Mouse (Mus musculus) limb, embryonic 11.5 days (tissue): Measurements from ENCODE around the gene B4galnt1. TPM values are rescaled to one million over a fixed set of nuclear protein-coding genes. Genes with fewer than 3 reads are reported as not detected.

Experiments used
- ATAC-seq: fragments of 200-750 bp; cut with Nextera tagmentation; 2 replicates; pipeline ENCODE4 v1.8.0; 2017; ENCODE audit warnings: low read depth; ENCODE audit not compliant: insufficient number of reproducible peaks, low FRiP score, low TSS enrichment
- DNase-seq: peaks from one replicate; pipeline ENCODE4 v3.0.0-alpha.2; 2015; ENCODE audit warnings: low spot score
- H3K27ac ChIP-seq: fragments of 300-500 bp; sonication (generic); replicated peaks from 2 replicates; pipeline ENCODE4 v1.5.1; 2014; ENCODE audit warnings: low read depth, mild to moderate bottlenecking, low read length
- H3K27me3 ChIP-seq: fragments of 300-500 bp; sonication (generic); 2 replicates; pipeline ENCODE4 v1.6.1; 2014; ENCODE audit warnings: mild to moderate bottlenecking, low read length, mixed read lengths; ENCODE audit not compliant: control insufficient read depth, insufficient read depth
- H3K36me3 ChIP-seq: fragments of 300-500 bp; sonication (generic); 2 replicates; pipeline ENCODE4 v1.6.1; 2014; ENCODE audit warnings: mild to moderate bottlenecking, low read length, moderate library complexity, mixed read lengths; ENCODE audit not compliant: control insufficient read depth, insufficient read depth
- H3K4me1 ChIP-seq: fragments of 300-500 bp; sonication (generic); 2 replicates; pipeline ENCODE4 v1.6.1; 2014; ENCODE audit warnings: low read length, mixed read lengths; ENCODE audit not compliant: control insufficient read depth, insufficient read depth
- H3K4me2 ChIP-seq: fragments of 300-500 bp; sonication (generic); 2 replicates; pipeline ENCODE4 v1.6.1; 2014; ENCODE audit warnings: low read depth, mild to moderate bottlenecking, moderate library complexity; ENCODE audit not compliant: severe bottlenecking
- H3K4me3 ChIP-seq: fragments of 300-500 bp; sonication (generic); 2 replicates; pipeline ENCODE4 v1.5.1; 2014; ENCODE audit warnings: low read depth, low read length
- H3K9ac ChIP-seq: fragments of 300-500 bp; sonication (generic); 2 replicates; pipeline ENCODE4 v1.6.1; 2014; ENCODE audit warnings: mild to moderate bottlenecking, low read length
- H3K9me3 ChIP-seq: fragments of 300-500 bp; sonication (generic); 2 replicates; pipeline ENCODE4 v1.6.1; 2016; ENCODE audit warnings: low read length; ENCODE audit not compliant: control insufficient read depth
- WGBS: fragments of 180-500 bp; shearing (Covaris S2); extraction: QIAGEN DNeasy Blood & Tissue Kit; methylation state at CpG from one replicate; pipeline ENCODE4 v1.1.7; 2014; 5-methylcytosine and 5-hydroxymethylcytosine counted together
- polyA plus RNA-seq: library from polyadenylated mRNA; unstranded; fragments of >200 nt; fragmentation: Nextera tagmentation; extraction: Ambion mirVana; gene quantifications from 2 replicates; pipeline ENCODE4 v1.2.1, GENCODE M21; 2014

Gene B4galnt1
- polyA plus RNA-seq, 1 experiment from 2014 or later: 3.4 TPM

- 0 out of 2 replicates have a peak overlapping the region, but pooled peaks have one; percentile 33 for H3K4me3 ChIP-seq
- H3K36me3 ChIP-seq: no peaks in the 10 kb centered on the region
- H3K4me2 ChIP-seq: peak overlapping the region; percentile 67
- peaks cover 22% of the 10 kb centered on the region for H3K4me1 ChIP-seq
- no peak for ATAC-seq
- peaks cover 50% of the 10 kb centered on the region for H3K27me3 ChIP-seq
- H3K27ac ChIP-seq: no peak overlapping the region
- H3K9ac ChIP-seq: no peak overlapping the region
- no peaks in the 10 kb centered on the region for H3K9me3 ChIP-seq
- 1% methylated on average over 22 of the region's 22 CpGs for WGBS
- peak; percentile 72 for DNase-seq
Measured at GRCm38 (mm10) chr10:127170002-127170401, 5.0 kb downstream of the B4galnt1 start.

GRCm38 (mm10) chr10:127170837-127171272 is 5.8 kb downstream of the B4galnt1 start:
- Histone ChIP-seq H3K9ac (0 out of 2 replicates have a peak overlapping the region, but pooled peaks have one; percentile 40), H3K27ac (no peak overlapping the region), H3K9me3 (no peaks in the 10 kb centered on the region), H3K4me3 (peak overlapping the region; percentile 33), H3K36me3 (no peaks in the 10 kb centered on the region), H3K4me1 (peaks cover 14% of the 10 kb centered on the region; the same call in 1 of the 2 replicates), H3K27me3 (peaks cover 43% of the 10 kb centered on the region), H3K4me2 (peak overlapping the region; percentile 67)
- WGBS: under 1% methylated on average over 27 of the region's 29 CpGs
- DNase-seq: peak; percentile 89
- ATAC-seq: peak; percentile 67; the same call in 1 of the 2 replicates

- no peak for ATAC-seq
- no peak for DNase-seq
- Histone ChIP-seq H3K9me3 (no peaks in the 10 kb centered on the region), H3K36me3 (no peaks in the 10 kb centered on the region), H3K4me1 (peaks cover 13% of the 10 kb centered on the region; the same call in 1 of the 2 replicates), H3K9ac (no peak overlapping the region; the same call in 1 of the 2 replicates), H3K27ac (no peak overlapping the region), H3K4me3 (no peak overlapping the region), H3K27me3 (peaks cover 38% of the 10 kb centered on the region), H3K4me2 (no peak overlapping the region)
- 87% methylated on average over 15 of the region's 15 CpGs for WGBS
Measured at GRCm38 (mm10) chr10:127171631-127172200, 6.7 kb downstream of the B4galnt1 start.

- ATAC-seq: no peak
- H3K9me3 ChIP-seq: no peaks in the 10 kb centered on the region
- no peaks in the 10 kb centered on the region for H3K36me3 ChIP-seq
- H3K27me3 ChIP-seq: peaks cover 35% of the 10 kb centered on the region
- no peak for DNase-seq
- H3K4me1 ChIP-seq: peaks cover 13% of the 10 kb centered on the region
- H3K9ac ChIP-seq: no peak overlapping the region
- H3K4me2 ChIP-seq: no peak overlapping the region
- WGBS: 84% methylated on average over 16 of the region's 16 CpGs
- no peak overlapping the region for H3K27ac ChIP-seq
- H3K4me3 ChIP-seq: no peak overlapping the region
Measured at GRCm38 (mm10) chr10:127173148-127174065, 8.4 kb downstream of the B4galnt1 start.

DNA sequence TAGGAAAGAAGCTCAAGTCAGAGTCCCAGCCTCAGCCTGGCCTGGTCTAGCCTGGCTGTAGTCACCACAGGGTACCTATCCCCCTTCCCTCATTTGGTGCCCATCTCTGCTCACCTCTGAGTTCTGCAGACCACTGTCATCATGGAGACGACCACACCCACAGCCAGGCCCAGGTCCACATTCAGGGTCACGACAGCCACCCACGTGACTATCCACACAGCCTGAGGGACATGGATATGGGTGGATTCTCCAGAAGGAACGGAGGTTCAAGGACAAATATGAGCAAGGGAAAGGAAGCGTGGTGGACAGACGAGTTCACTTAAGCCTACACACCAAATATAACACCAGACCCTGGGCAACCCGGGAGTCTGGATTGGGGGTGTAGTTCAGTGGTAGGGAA is 9.1 kb downstream of the B4galnt1 start:
- no peak overlapping the region for H3K27ac ChIP-seq
- no peak overlapping the region for H3K4me2 ChIP-seq
- H3K4me3 ChIP-seq: no peak overlapping the region
- ATAC-seq (no peak), DNase-seq (no peak)
- H3K36me3 ChIP-seq: no peaks in the 10 kb centered on the region
- H3K4me1 ChIP-seq: peaks cover 13% of the 10 kb centered on the region
- 87% methylated on average over 7 of the region's 7 CpGs for WGBS
- no peaks in the 10 kb centered on the region for H3K9me3 ChIP-seq
- H3K9ac ChIP-seq: no peak overlapping the region
- H3K27me3 ChIP-seq: peaks cover 38% of the 10 kb centered on the region

DNA sequence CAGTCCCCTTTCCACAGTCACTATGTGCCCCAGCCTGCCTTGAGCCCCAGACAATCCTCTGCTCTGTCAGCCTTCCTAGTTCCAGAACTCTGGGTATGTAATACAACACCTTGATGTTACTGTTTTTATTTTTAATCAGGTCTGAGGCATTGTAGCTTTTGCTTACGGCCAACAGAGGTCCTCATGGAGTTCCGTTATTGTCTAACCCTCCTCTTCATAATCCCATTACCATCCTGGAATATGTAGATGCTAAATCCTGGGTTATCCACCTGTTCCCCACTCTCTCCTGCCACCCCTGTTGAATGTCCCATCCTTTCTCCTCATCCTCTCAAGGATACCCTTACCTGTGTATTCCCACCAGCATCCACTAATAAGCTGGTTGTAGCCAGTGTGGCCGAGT is 11.2 kb downstream of the B4galnt1 start:
- Histone ChIP-seq H3K27me3 (peaks cover 41% of the 10 kb centered on the region), H3K4me1 (peaks cover 13% of the 10 kb centered on the region), H3K27ac (no peak overlapping the region), H3K9ac (no peak overlapping the region), H3K36me3 (no peaks in the 10 kb centered on the region), H3K4me3 (no peak overlapping the region), H3K4me2 (no peak overlapping the region), H3K9me3 (no peaks in the 10 kb centered on the region)
- ATAC-seq: no peak
- whole genome bisulfite sequencing: 47% methylated on average over 3 of the region's 3 CpGs
- DNase-seq: no peak

- no peak overlapping the region for H3K4me3 ChIP-seq
- H3K9ac ChIP-seq: no peak overlapping the region
- DNase-seq: no peak
- peaks cover 42% of the 10 kb centered on the region for H3K27me3 ChIP-seq
- no peaks in the 10 kb centered on the region for H3K9me3 ChIP-seq
- H3K4me1 ChIP-seq: peaks cover 13% of the 10 kb centered on the region
- ATAC-seq: no peak
- peak overlapping the region; percentile 30; the same call in 1 of the 2 replicates for H3K4me2 ChIP-seq
- WGBS: 4% methylated on average over 7 of the region's 7 CpGs
- no peak overlapping the region for H3K27ac ChIP-seq
- no peaks in the 10 kb centered on the region for H3K36me3 ChIP-seq
Measured at GRCm38 (mm10) chr10:127176756-127177155, 11.7 kb downstream of the B4galnt1 start.

- Histone ChIP-seq H3K4me2 (peak overlapping the region; percentile 45; the same call in 1 of the 2 replicates), H3K4me3 (peak overlapping the region; percentile 15; the same call in 1 of the 2 replicates), H3K4me1 (peaks cover 13% of the 10 kb centered on the region), H3K27ac (no peak overlapping the region), H3K27me3 (peaks cover 42% of the 10 kb centered on the region), H3K9ac (no peak overlapping the region), H3K9me3 (no peaks in the 10 kb centered on the region), H3K36me3 (no peaks in the 10 kb centered on the region)
- no peak for DNase-seq
- 32% methylated on average over 9 of the region's 9 CpGs for WGBS
- ATAC-seq: no peak
Measured at GRCm38 (mm10) chr10:127177235-127177634, 12.2 kb downstream of the B4galnt1 start.
